Mouse (Mus musculus): Measurements from ENCODE around the gene Rgs8. TPM values are rescaled to one million over a fixed set of nuclear protein-coding genes. Genes with fewer than 3 reads are reported as not detected.

Gene Rgs8
- polyA plus RNA-seq, 1 experiment = 0.16 TPM

GRCm38 (mm10) chr1:153702166-153702852 is 49.5 kb downstream of the Rgs8 start:
- Histone ChIP-seq H3ac (ENCODE audit: control insufficient read depth, insufficient read length) (no peak overlapping the region), H3K4me2 (ENCODE audit: low read depth) (no peak overlapping the region), H3K79me2 (ENCODE audit: control insufficient read depth, insufficient read depth) (no peaks in the 10 kb centered on the region), H3K4me3 (no peak overlapping the region), H3K27me3 (ENCODE audit: control insufficient read depth, insufficient read depth, insufficient read length) (no peaks in the 10 kb centered on the region), H3K36me3 (ENCODE audit: control insufficient read depth, insufficient read depth) (no peaks in the 10 kb centered on the region)
- no peak for TF ChIP-seq TCF3 (IDR thresholded peaks at IDR 0.05; ENCODE audit: insufficient read length, low read depth)
- TF ChIP-seq MYOD1 (IDR thresholded peaks at IDR 0.05; ENCODE audit: control insufficient read depth in 1 of 3, insufficient read length in 2 of 3, low read depth in 2 of 3) = no peak
- TF ChIP-seq MYOG (IDR thresholded peaks at IDR 0.05; ENCODE audit: control insufficient read depth in 1 of 3, insufficient read depth in 1 of 3, insufficient read length in 2 of 3, low read depth in 2 of 3) = no peak
- TF ChIP-seq REST (IDR thresholded peaks at IDR 0.05; ENCODE audit: insufficient read depth, insufficient read length) = no peak

GRCm38 (mm10) chr1:153702853-153703410 is 50.1 kb downstream of the Rgs8 start:
- Histone ChIP-seq H3ac (ENCODE audit: control insufficient read depth, insufficient read length) (no peak overlapping the region), H3K36me3 (ENCODE audit: control insufficient read depth, insufficient read depth) (no peaks in the 10 kb centered on the region), H3K27me3 (ENCODE audit: control insufficient read depth, insufficient read depth, insufficient read length) (no peaks in the 10 kb centered on the region), H3K4me2 (ENCODE audit: low read depth) (no peak overlapping the region), H3K4me3 (no peak overlapping the region), H3K79me2 (ENCODE audit: control insufficient read depth, insufficient read depth) (no peaks in the 10 kb centered on the region)
- TF ChIP-seq E2F4 (IDR thresholded peaks at IDR 0.05; ENCODE audit: insufficient read depth) (no peak), REST (IDR thresholded peaks at IDR 0.05; ENCODE audit: insufficient read depth, insufficient read length) (no peak), USF1 (IDR thresholded peaks at IDR 0.05; ENCODE audit: low read depth) (no peak), MAX (IDR thresholded peaks at IDR 0.05; ENCODE audit: low read depth) (no peak), TCF3 (IDR thresholded peaks at IDR 0.05; ENCODE audit: insufficient read length, low read depth) (no peak), POLR2AphosphoS2 (IDR thresholded peaks at IDR 0.05; ENCODE audit: insufficient read length, low read depth) (no peak), CEBPB (IDR thresholded peaks at IDR 0.05; ENCODE audit: insufficient read depth, poor library complexity, severe bottlenecking) (no peak), TCF12 (IDR thresholded peaks at IDR 0.05; ENCODE audit: insufficient read depth, poor library complexity, severe bottlenecking) (no peak), MYOD1 (IDR thresholded peaks at IDR 0.05; ENCODE audit: control insufficient read depth in 1 of 3, insufficient read length in 2 of 3, low read depth in 2 of 3) (no peak), SRF (IDR thresholded peaks at IDR 0.05; ENCODE audit: control insufficient read depth, insufficient read length, low read depth) (no peak), POLR2A (IDR thresholded peaks at IDR 0.05; ENCODE audit: insufficient read length, low read depth) (no peak), MYOG (IDR thresholded peaks at IDR 0.05; ENCODE audit: control insufficient read depth in 1 of 3, insufficient read depth in 1 of 3, insufficient read length in 2 of 3, low read depth in 2 of 3) (no peak)

GRCm38 (mm10) chr1:153703445-153703991 is 50.7 kb downstream of the Rgs8 start:
- H3ac ChIP-seq (ENCODE audit: control insufficient read depth, insufficient read length) = no peak overlapping the region
- no peaks in the 10 kb centered on the region for H3K36me3 ChIP-seq (ENCODE audit: control insufficient read depth, insufficient read depth)
- H3K4me2 ChIP-seq (ENCODE audit: low read depth) = peak overlapping the region; percentile 49
- no peak overlapping the region for H3K4me3 ChIP-seq
- no peaks in the 10 kb centered on the region for H3K27me3 ChIP-seq (ENCODE audit: control insufficient read depth, insufficient read depth, insufficient read length)
- TF ChIP-seq TCF3 (IDR thresholded peaks at IDR 0.05; ENCODE audit: insufficient read length, low read depth) = peak; percentile 83
- TF ChIP-seq USF1 (IDR thresholded peaks at IDR 0.05; ENCODE audit: low read depth) = no peak
- peak; percentile 46 to 96 (median 91) for TF ChIP-seq MYOD1 (IDR thresholded peaks at IDR 0.05; ENCODE audit: control insufficient read depth in 1 of 3, insufficient read length in 2 of 3, low read depth in 2 of 3)
- TF ChIP-seq MYOG (IDR thresholded peaks at IDR 0.05; ENCODE audit: control insufficient read depth in 1 of 3, insufficient read depth in 1 of 3, insufficient read length in 2 of 3, low read depth in 2 of 3) = peak; percentile 76 to 95 (median 88)
- peak; percentile 75 for TF ChIP-seq TCF12 (IDR thresholded peaks at IDR 0.05; ENCODE audit: insufficient read depth, poor library complexity, severe bottlenecking)
- no peak for TF ChIP-seq POLR2AphosphoS2 (IDR thresholded peaks at IDR 0.05; ENCODE audit: insufficient read length, low read depth)
- H3K79me2 ChIP-seq (ENCODE audit: control insufficient read depth, insufficient read depth) = no peaks in the 10 kb centered on the region

GRCm38 (mm10) chr1:153704174-153704573 is 51.3 kb downstream of the Rgs8 start:
- Histone ChIP-seq H3K36me3 (ENCODE audit: control insufficient read depth, insufficient read depth) (no peaks in the 10 kb centered on the region), H3ac (ENCODE audit: control insufficient read depth, insufficient read length) (no peak overlapping the region), H3K79me2 (ENCODE audit: control insufficient read depth, insufficient read depth) (no peaks in the 10 kb centered on the region), H3K27me3 (ENCODE audit: control insufficient read depth, insufficient read depth, insufficient read length) (no peaks in the 10 kb centered on the region), H3K4me3 (no peak overlapping the region), H3K4me2 (ENCODE audit: low read depth) (peak overlapping the region; percentile 49)
- TF ChIP-seq MYOG (IDR thresholded peaks at IDR 0.05; ENCODE audit: control insufficient read depth in 1 of 3, insufficient read depth in 1 of 3, insufficient read length in 2 of 3, low read depth in 2 of 3) (peak in 1 of 3 experiments; percentile 64), USF1 (IDR thresholded peaks at IDR 0.05; ENCODE audit: low read depth) (no peak), POLR2A (IDR thresholded peaks at IDR 0.05; ENCODE audit: insufficient read length, low read depth) (no peak), MYOD1 (IDR thresholded peaks at IDR 0.05; ENCODE audit: control insufficient read depth in 1 of 3, insufficient read length in 2 of 3, low read depth in 2 of 3) (peak in 2 of 3 experiments; percentile 43 to 44)

- H3ac ChIP-seq (ENCODE audit: control insufficient read depth, insufficient read length) = no peak overlapping the region
- H3K79me2 ChIP-seq (ENCODE audit: control insufficient read depth, insufficient read depth) = no peaks in the 10 kb centered on the region
- no peak for TF ChIP-seq POLR2AphosphoS2 (IDR thresholded peaks at IDR 0.05; ENCODE audit: insufficient read length, low read depth)
- no peak for TF ChIP-seq SRF (IDR thresholded peaks at IDR 0.05; ENCODE audit: control insufficient read depth, insufficient read length, low read depth)
- TF ChIP-seq MYOD1 (IDR thresholded peaks at IDR 0.05; ENCODE audit: control insufficient read depth in 1 of 3, insufficient read length in 2 of 3, low read depth in 2 of 3) = peak in 2 of 3 experiments; percentile 87 to 89
- TF ChIP-seq TCF3 (IDR thresholded peaks at IDR 0.05; ENCODE audit: insufficient read length, low read depth) = peak; percentile 16
- TF ChIP-seq CEBPB (IDR thresholded peaks at IDR 0.05; ENCODE audit: insufficient read depth, poor library complexity, severe bottlenecking) = no peak
- TF ChIP-seq MYOG (IDR thresholded peaks at IDR 0.05; ENCODE audit: control insufficient read depth in 1 of 3, insufficient read depth in 1 of 3, insufficient read length in 2 of 3, low read depth in 2 of 3) = peak; percentile 38 to 90 (median 85)
- TF ChIP-seq POLR2A (IDR thresholded peaks at IDR 0.05; ENCODE audit: insufficient read length, low read depth) = no peak
- peak; percentile 39 for TF ChIP-seq TCF12 (IDR thresholded peaks at IDR 0.05; ENCODE audit: insufficient read depth, poor library complexity, severe bottlenecking)
- TF ChIP-seq MAX (IDR thresholded peaks at IDR 0.05; ENCODE audit: low read depth) = no peak
- no peak overlapping the region for H3K4me3 ChIP-seq
- H3K36me3 ChIP-seq (ENCODE audit: control insufficient read depth, insufficient read depth) = no peaks in the 10 kb centered on the region
- H3K4me2 ChIP-seq (ENCODE audit: low read depth) = peak overlapping the region; percentile 49
- H3K27me3 ChIP-seq (ENCODE audit: control insufficient read depth, insufficient read depth, insufficient read length) = no peaks in the 10 kb centered on the region
Measured at GRCm38 (mm10) chr1:153704996-153705395, 52.2 kb downstream of the Rgs8 start.
